Mouse (Mus musculus) heart, embryonic 15.5 days (tissue): ENCODE results near the gene Rnf212b. TPM values are rescaled to one million over a fixed set of nuclear protein-coding genes. Genes with fewer than 3 reads are reported as not detected.

ENCODE experiments used
- ATAC-seq: fragments of 200-750 bp; cut with Nextera tagmentation; replicated peaks from 2 replicates; pipeline ENCODE4 v1.8.0; 2017; ENCODE audit warnings: low read depth, moderate TSS enrichment; ENCODE audit not compliant: insufficient number of reproducible peaks, insufficient read depth, low FRiP score
- H3K27ac ChIP-seq: fragments of 300-500 bp; sonication (generic); 2 replicates; pipeline ENCODE4 v1.5.1; 2015; ENCODE audit warnings: mild to moderate bottlenecking, inconsistent platforms
- H3K27me3 ChIP-seq: fragments of 300-500 bp; sonication (generic); 2 replicates; pipeline ENCODE4 v1.6.1; 2015; ENCODE audit warnings: inconsistent platforms
- H3K36me3 ChIP-seq: fragments of 300-500 bp; sonication (generic); 2 replicates; pipeline ENCODE4 v1.6.1; 2015; ENCODE audit warnings: mild to moderate bottlenecking, inconsistent platforms
- H3K4me1 ChIP-seq: fragments of 300-500 bp; sonication (generic); replicated peaks from 2 replicates; pipeline ENCODE4 v1.6.1; 2015; ENCODE audit warnings: inconsistent platforms
- H3K4me2 ChIP-seq: fragments of 300-500 bp; sonication (generic); 2 replicates; pipeline ENCODE4 v1.6.1; 2015; ENCODE audit warnings: inconsistent platforms, mild to moderate bottlenecking, moderate library complexity
- H3K4me3 ChIP-seq: fragments of 300-500 bp; sonication (generic); 2 replicates; pipeline ENCODE4 v1.5.1; 2015; ENCODE audit warnings: mild to moderate bottlenecking, inconsistent platforms
- H3K9ac ChIP-seq: fragments of 300-500 bp; sonication (generic); 2 replicates; pipeline ENCODE4 v1.6.1; 2015; ENCODE audit warnings: mild to moderate bottlenecking, inconsistent platforms
- H3K9me3 ChIP-seq: fragments of 300-500 bp; sonication (generic); replicated peaks from 2 replicates; pipeline ENCODE4 v1.6.1; 2016; ENCODE audit warnings: inconsistent platforms
- WGBS: fragments of 180-500 bp; shearing (Covaris S2); methylation state at CpG from one replicate; pipeline ENCODE4 v1.1.7; 2015; ENCODE audit warnings: mixed read lengths; 5-methylcytosine and 5-hydroxymethylcytosine counted together
- polyA plus RNA-seq: library from polyadenylated mRNA; unstranded; fragments of >200 nt; fragmentation: Nextera tagmentation; extraction: Ambion mirVana; gene quantifications from 2 replicates; pipeline ENCODE4 v1.2.1, GENCODE M21; 2015

Rnf212b gene
- polyA plus RNA-seq, 1 experiment from 2014 or later = not detected

- Histone ChIP-seq H3K27me3 (no peaks in the 10 kb centered on the region), H3K36me3 (peaks cover 15% of the 10 kb centered on the region), H3K4me3 (no peak overlapping the region), H3K9me3 (no peaks in the 10 kb centered on the region), H3K9ac (no peak overlapping the region), H3K4me2 (no peak overlapping the region), H3K27ac (no peak overlapping the region), H3K4me1 (no peaks in the 10 kb centered on the region)
- WGBS = 89% methylated on average over 9 of the region's 9 CpGs
- ATAC-seq = no peak
Observed at GRCm38 (mm10) chr14:54857891-54858290, 44.0 kb downstream of the Rnf212b start.

GRCm38 (mm10) chr14:54860511-54860910 lies 46.6 kb downstream of the Rnf212b start:
- Histone ChIP-seq H3K36me3 (peaks cover 9% of the 10 kb centered on the region), H3K27me3 (no peaks in the 10 kb centered on the region), H3K4me1 (peaks cover 8% of the 10 kb centered on the region; the same call in 1 of the 2 replicates), H3K27ac (no peak overlapping the region), H3K9ac (no peak overlapping the region), H3K4me3 (no peak overlapping the region), H3K4me2 (no peak overlapping the region), H3K9me3 (no peaks in the 10 kb centered on the region)
- WGBS = 39% methylated on average over 2 of the region's 2 CpGs
- no peak for ATAC-seq

- ATAC-seq = peak; percentile 100
- Histone ChIP-seq H3K9me3 (no peaks in the 10 kb centered on the region), H3K4me3 (peak overlapping the region; percentile 88), H3K27me3 (no peaks in the 10 kb centered on the region), H3K4me1 (peaks cover 8% of the 10 kb centered on the region; the same call in 1 of the 2 replicates), H3K27ac (peak overlapping the region; percentile 77), H3K36me3 (no peaks in the 10 kb centered on the region), H3K9ac (peak overlapping the region; percentile 84), H3K4me2 (peak overlapping the region; percentile 85)
- under 1% methylated on average over 55 of the region's 56 CpGs for WGBS
Observed at GRCm38 (mm10) chr14:54863501-54864312, 49.8 kb downstream of the Rnf212b start.

- Histone ChIP-seq H3K9me3 (no peaks in the 10 kb centered on the region), H3K36me3 (no peaks in the 10 kb centered on the region), H3K4me1 (peaks cover 8% of the 10 kb centered on the region; the same call in 1 of the 2 replicates), H3K4me3 (peak overlapping the region; percentile 88), H3K27me3 (no peaks in the 10 kb centered on the region), H3K27ac (peak overlapping the region; percentile 69), H3K4me2 (peak overlapping the region; percentile 85), H3K9ac (peak overlapping the region; percentile 84)
- 15% methylated on average over 21 of the region's 21 CpGs for WGBS
- ATAC-seq = no peak; the same call in 1 of the 2 replicates
Observed at GRCm38 (mm10) chr14:54864313-54865036, 50.5 kb downstream of the Rnf212b start.

- Histone ChIP-seq H3K4me3 (no peak overlapping the region), H3K36me3 (no peaks in the 10 kb centered on the region), H3K27ac (no peak overlapping the region), H3K27me3 (no peaks in the 10 kb centered on the region), H3K4me2 (no peak overlapping the region), H3K4me1 (peaks cover 8% of the 10 kb centered on the region; the same call in 1 of the 2 replicates), H3K9me3 (no peaks in the 10 kb centered on the region), H3K9ac (no peak overlapping the region)
- no peak for ATAC-seq
- 68% methylated on average over 5 of the region's 5 CpGs for WGBS
Observed at GRCm38 (mm10) chr14:54865626-54866025, 51.7 kb downstream of the Rnf212b start.

GRCm38 (mm10) chr14:54866268-54866667 lies 52.3 kb downstream of the Rnf212b start:
- H3K27ac ChIP-seq = no peak overlapping the region
- 51% methylated on average over 3 of the region's 3 CpGs for WGBS
- H3K36me3 ChIP-seq = no peaks in the 10 kb centered on the region
- H3K9me3 ChIP-seq = no peaks in the 10 kb centered on the region
- H3K27me3 ChIP-seq = no peaks in the 10 kb centered on the region
- H3K4me1 ChIP-seq = peaks cover 8% of the 10 kb centered on the region; the same call in 1 of the 2 replicates
- no peak overlapping the region for H3K4me3 ChIP-seq
- ATAC-seq = no peak
- H3K4me2 ChIP-seq = no peak overlapping the region
- no peak overlapping the region for H3K9ac ChIP-seq

GRCm38 (mm10) chr14:54866936-54867335 lies 53.0 kb downstream of the Rnf212b start:
- H3K27ac ChIP-seq = no peak overlapping the region
- no peak overlapping the region for H3K9ac ChIP-seq
- no peak overlapping the region for H3K4me3 ChIP-seq
- 56% methylated on average over 5 of the region's 5 CpGs for whole genome bisulfite sequencing
- no peak for ATAC-seq
- no peaks in the 10 kb centered on the region for H3K27me3 ChIP-seq
- H3K4me1 ChIP-seq = peaks cover 8% of the 10 kb centered on the region; the same call in 1 of the 2 replicates
- no peaks in the 10 kb centered on the region for H3K36me3 ChIP-seq
- no peak overlapping the region for H3K4me2 ChIP-seq
- no peaks in the 10 kb centered on the region for H3K9me3 ChIP-seq

- Histone ChIP-seq H3K4me1 (peaks cover 8% of the 10 kb centered on the region; the same call in 1 of the 2 replicates), H3K4me2 (no peak overlapping the region), H3K9me3 (no peaks in the 10 kb centered on the region), H3K36me3 (no peaks in the 10 kb centered on the region), H3K4me3 (no peak overlapping the region), H3K27ac (no peak overlapping the region), H3K9ac (no peak overlapping the region), H3K27me3 (no peaks in the 10 kb centered on the region)
- 82% methylated on average over 4 of the region's 4 CpGs for WGBS
- ATAC-seq = no peak
Observed at GRCm38 (mm10) chr14:54868026-54868425, 54.1 kb downstream of the Rnf212b start.

GRCm38 (mm10) chr14:54870861-54871260 lies 56.9 kb downstream of the Rnf212b start, which contains the start of gene Homez:
Gene Homez, minus strand, starts transcription at chr14:54870961.
- ATAC-seq = no peak
- Histone ChIP-seq H3K27ac (no peak within 1 kb of the TSS), H3K9me3 (no peaks in the 10 kb centered on the region), H3K4me1 (peaks cover 5% of the 10 kb centered on the region), H3K4me3 (no peak within 1 kb of the TSS), H3K27me3 (no peaks in the 10 kb centered on the region), H3K36me3 (no peaks in the 10 kb centered on the region), H3K4me2 (no peak within 1 kb of the TSS), H3K9ac (no peak within 1 kb of the TSS)
- 79% methylated on average over 5 of the region's 5 CpGs for WGBS

GRCm38 (mm10) chr14:54874165-54874564 lies 60.2 kb downstream of the Rnf212b start:
- Histone ChIP-seq H3K9ac (no peak overlapping the region), H3K4me1 (peaks cover 16% of the 10 kb centered on the region), H3K27ac (no peak overlapping the region), H3K9me3 (no peaks in the 10 kb centered on the region), H3K27me3 (no peaks in the 10 kb centered on the region), H3K4me3 (no peak overlapping the region), H3K4me2 (no peak overlapping the region), H3K36me3 (no peaks in the 10 kb centered on the region)
- WGBS = 84% methylated on average over 3 of the region's 3 CpGs
- ATAC-seq = no peak

- 3% methylated on average over 36 of the region's 36 CpGs for WGBS
- ATAC-seq = peak; percentile 3
- Histone ChIP-seq H3K9me3 (no peaks in the 10 kb centered on the region), H3K36me3 (no peaks in the 10 kb centered on the region), H3K4me1 (peaks cover 16% of the 10 kb centered on the region), H3K9ac (peak overlapping the region; percentile 81), H3K4me3 (peak overlapping the region; percentile 87), H3K27me3 (no peaks in the 10 kb centered on the region), H3K27ac (peak overlapping the region; percentile 84), H3K4me2 (peak overlapping the region; percentile 96)
Observed at GRCm38 (mm10) chr14:54875844-54876538, 62.0 kb downstream of the Rnf212b start.
